Mouse (Mus musculus) G1E-ER4 (cell line): ENCODE measurements around the gene Ecel1. TPM values are rescaled to one million over a fixed set of nuclear protein-coding genes. Genes with fewer than 3 reads are reported as not detected.

ENCODE experiments used
- GATA1 ChIP-seq: IDR thresholded peaks from one replicate; pipeline ENCODE4 v1.8.0; 2012; ENCODE audit warnings: low read length, inconsistent platforms
- polyA plus RNA-seq: library from polyadenylated mRNA; stranded (reverse); fragments of >175 nt; gene quantifications from 2 replicates; pipeline ENCODE4 v1.2.3, GENCODE M21; 2012

Gene Ecel1
- polyA plus RNA-seq, 1 experiment: not detected

GRCm38 (mm10) chr1:87180896-87181295 is 24.6 kb upstream of the Ecel1 start:
- no peak for TF ChIP-seq GATA1

GRCm38 (mm10) chr1:87175852-87176292 is 19.6 kb upstream of the Ecel1 start:
- TF ChIP-seq GATA1: no peak

GRCm38 (mm10) chr1:87174006-87174955 is 18.0 kb upstream of the Ecel1 start:
- TF ChIP-seq GATA1: no peak

GRCm38 (mm10) chr1:87172316-87172715 is 16.0 kb upstream of the Ecel1 start:
- no peak for TF ChIP-seq GATA1

- no peak for TF ChIP-seq GATA1
Observed at GRCm38 (mm10) chr1:87171312-87171711, 15.0 kb upstream of the Ecel1 start.

GRCm38 (mm10) chr1:87170458-87170857 is 14.1 kb upstream of the Ecel1 start:
- TF ChIP-seq GATA1: no peak

- TF ChIP-seq GATA1: no peak
Observed at GRCm38 (mm10) chr1:87164796-87165184, 8.5 kb upstream of the Ecel1 start.

GRCm38 (mm10) chr1:87164164-87164795 is 8.0 kb upstream of the Ecel1 start:
- no peak for TF ChIP-seq GATA1

- no peak for TF ChIP-seq GATA1
Observed at GRCm38 (mm10) chr1:87159396-87159795, 3.1 kb upstream of the Ecel1 start.

- no peak for TF ChIP-seq GATA1
Observed at GRCm38 (mm10) chr1:87155531-87156198, 656 bp downstream of the Ecel1 start.

- TF ChIP-seq GATA1: no peak
Observed at GRCm38 (mm10) chr1:87154501-87155120, 1.7 kb downstream of the Ecel1 start.

- TF ChIP-seq GATA1: no peak
Observed at GRCm38 (mm10) chr1:87153776-87154500, 2.4 kb downstream of the Ecel1 start.

GRCm38 (mm10) chr1:87151286-87151685 is 5.0 kb downstream of the Ecel1 start:
- no peak for TF ChIP-seq GATA1

GRCm38 (mm10) chr1:87149422-87149821 is 6.9 kb downstream of the Ecel1 start:
- TF ChIP-seq GATA1: no peak

- TF ChIP-seq GATA1: no peak
Observed at GRCm38 (mm10) chr1:87143141-87143540, 13.2 kb downstream of the Ecel1 start.
